Mouse (Mus musculus) stomach, embryonic 14.5 days (tissue): ENCODE results near the gene Add1. TPM values are rescaled to one million over a fixed set of nuclear protein-coding genes. Genes with fewer than 3 reads are reported as not detected.
"Not testable (repeated sequence)": the region's sequence is repeated elsewhere in the genome, so short reads cannot be mapped to it uniquely, and the experiment has no call there.

Experiments used
- ATAC-seq: fragments of 200-750 bp; cut with Nextera tagmentation; 2 replicates; pipeline ENCODE4 v1.8.0; 2017; ENCODE audit warnings: low read depth, moderate TSS enrichment; ENCODE audit not compliant: insufficient number of reproducible peaks, insufficient read depth, low FRiP score
- H3K27ac ChIP-seq: fragments of 300-500 bp; sonication (generic); 2 replicates; pipeline ENCODE4 v1.5.1; 2014; ENCODE audit warnings: mild to moderate bottlenecking, low read length, moderate library complexity, mixed read lengths
- H3K27me3 ChIP-seq: fragments of 300-500 bp; sonication (generic); 2 replicates; pipeline ENCODE4 v1.6.1; 2014; ENCODE audit warnings: low read length, control low read depth, mixed read lengths; ENCODE audit not compliant: control insufficient read depth, insufficient read depth
- H3K36me3 ChIP-seq: fragments of 300-500 bp; sonication (generic); 2 replicates; pipeline ENCODE4 v1.6.1; 2014; ENCODE audit warnings: mild to moderate bottlenecking, control low read depth, low read length, moderate library complexity, mixed read lengths; ENCODE audit not compliant: control insufficient read depth, insufficient read depth
- H3K4me1 ChIP-seq: fragments of 300-500 bp; sonication (generic); 2 replicates; pipeline ENCODE4 v1.6.1; 2014; ENCODE audit warnings: low read length, control low read depth, mixed read lengths; ENCODE audit not compliant: control insufficient read depth, insufficient read depth
- H3K4me2 ChIP-seq: fragments of 300-500 bp; sonication (generic); replicated peaks from 2 replicates; pipeline ENCODE4 v1.6.1; 2014; ENCODE audit warnings: low read depth, low read length, control low read depth
- H3K4me3 ChIP-seq: fragments of 300-500 bp; sonication (generic); 2 replicates; pipeline ENCODE4 v1.5.1; 2014; ENCODE audit warnings: low read depth, low read length, control low read depth
- H3K9ac ChIP-seq: fragments of 300-500 bp; sonication (generic); replicated peaks from 2 replicates; pipeline ENCODE4 v1.6.1; 2014; ENCODE audit warnings: low read depth, mild to moderate bottlenecking, control low read depth, low read length, moderate library complexity, mixed read lengths
- H3K9me3 ChIP-seq: fragments of 300-500 bp; sonication (generic); 2 replicates; pipeline ENCODE4 v1.6.1; 2016; ENCODE audit warnings: low read depth, low read length, control low read depth; ENCODE audit not compliant: control insufficient read depth
- WGBS: fragments of 180-500 bp; shearing (Covaris S2); extraction: QIAGEN DNeasy Blood & Tissue Kit; methylation state at CpG from one replicate; pipeline ENCODE4 v1.1.7; 2014; 5-methylcytosine and 5-hydroxymethylcytosine counted together
- polyA plus RNA-seq: library from polyadenylated mRNA; unstranded; fragments of >200 nt; fragmentation: Nextera tagmentation; extraction: Ambion mirVana; gene quantifications from 2 replicates; pipeline ENCODE4 v1.2.1, GENCODE M21; 2014

Add1 gene
- polyA plus RNA-seq, 1 experiment from 2014 or later = 193 TPM

DNA sequence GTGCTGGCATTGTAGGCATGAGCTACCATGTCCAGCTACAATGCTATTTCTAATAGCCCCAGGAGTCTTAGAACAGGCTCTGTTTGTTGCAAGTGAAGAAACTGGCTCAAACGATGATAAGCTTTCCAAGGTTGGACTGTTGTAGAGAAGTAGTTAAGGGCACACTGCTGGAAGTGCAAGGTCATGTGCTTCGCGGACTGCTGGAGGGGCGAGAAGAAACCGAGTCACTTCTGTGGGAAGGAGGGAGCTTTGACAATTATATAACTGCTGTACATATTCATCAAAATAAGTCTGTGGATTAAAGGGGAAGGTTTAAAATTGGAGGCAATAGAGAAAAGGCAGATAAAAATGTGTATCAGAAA, 8.8 kb downstream of the Add1 start:
- WGBS = 64% methylated on average over 5 of the region's 5 CpGs
- Histone ChIP-seq H3K27me3 (no peaks in the 10 kb centered on the region), H3K9ac (no peak overlapping the region), H3K4me1 (peaks cover 9% of the 10 kb centered on the region; the same call in 1 of the 2 replicates), H3K36me3 (no peaks in the 10 kb centered on the region; the same call in 1 of the 2 replicates), H3K27ac (peak overlapping the region; percentile 70; the same call in 1 of the 2 replicates), H3K4me3 (no peak overlapping the region), H3K4me2 (no peak overlapping the region; the same call in 1 of the 2 replicates), H3K9me3 (no peaks in the 10 kb centered on the region)
- no peak for ATAC-seq

DNA sequence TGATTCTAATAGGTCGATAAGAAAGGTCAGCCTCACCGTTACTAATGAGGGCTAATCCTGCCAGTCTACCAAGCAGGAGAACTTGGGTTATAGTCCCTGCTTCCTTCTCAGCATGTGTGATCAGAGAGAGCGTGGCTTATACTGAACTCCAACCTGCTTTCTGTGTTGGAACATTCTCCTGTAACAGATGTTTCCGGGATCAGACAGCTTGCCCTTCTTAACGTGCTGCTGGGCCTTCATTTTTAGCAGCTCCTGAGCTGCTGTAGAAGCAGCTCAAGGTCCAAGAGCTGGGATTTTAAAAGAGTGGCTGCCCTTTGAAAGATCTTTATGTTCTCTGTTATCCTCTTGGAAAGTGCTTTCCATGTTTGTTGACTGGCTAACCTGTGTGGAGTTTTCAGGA, 11.8 kb downstream of the Add1 start:
- ATAC-seq = no peak
- Histone ChIP-seq H3K4me1 (peaks cover 12% of the 10 kb centered on the region; the same call in 1 of the 2 replicates), H3K4me3 (no peak overlapping the region), H3K27me3 (no peaks in the 10 kb centered on the region), H3K9ac (no peak overlapping the region), H3K4me2 (no peak overlapping the region), H3K9me3 (no peaks in the 10 kb centered on the region), H3K27ac (no peak overlapping the region), H3K36me3 (no peaks in the 10 kb centered on the region)
- 69% methylated on average over 5 of the region's 5 CpGs for WGBS

DNA sequence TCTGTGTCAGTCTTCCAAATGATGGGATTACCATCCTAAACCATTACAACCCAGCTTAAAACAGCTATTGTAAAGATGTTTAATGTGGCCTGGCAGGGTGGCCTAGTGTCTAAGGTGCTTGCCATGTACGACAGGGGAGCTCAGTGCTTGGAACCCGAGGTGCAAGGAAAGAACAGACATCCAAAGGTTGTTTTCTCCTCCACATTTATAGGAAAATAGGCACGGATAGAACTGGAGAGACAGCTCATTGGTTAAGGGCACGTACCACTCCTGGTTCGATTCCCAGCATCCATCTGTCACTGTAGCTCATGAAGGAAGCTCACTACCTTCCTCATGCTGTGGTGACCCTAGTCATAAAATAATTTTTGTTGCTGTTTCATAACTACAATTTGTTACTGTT, 14.4 kb downstream of the Add1 start:
- H3K4me2 ChIP-seq = no peak overlapping the region
- no peaks in the 10 kb centered on the region for H3K9me3 ChIP-seq
- peaks cover 12% of the 10 kb centered on the region; the same call in 1 of the 2 replicates for H3K4me1 ChIP-seq
- H3K27me3 ChIP-seq = no peaks in the 10 kb centered on the region
- H3K4me3 ChIP-seq = no peak overlapping the region
- no peak for ATAC-seq
- no peak overlapping the region for H3K27ac ChIP-seq
- 91% methylated on average over 5 of the region's 5 CpGs for WGBS
- no peak overlapping the region for H3K9ac ChIP-seq
- H3K36me3 ChIP-seq = no peaks in the 10 kb centered on the region

DNA sequence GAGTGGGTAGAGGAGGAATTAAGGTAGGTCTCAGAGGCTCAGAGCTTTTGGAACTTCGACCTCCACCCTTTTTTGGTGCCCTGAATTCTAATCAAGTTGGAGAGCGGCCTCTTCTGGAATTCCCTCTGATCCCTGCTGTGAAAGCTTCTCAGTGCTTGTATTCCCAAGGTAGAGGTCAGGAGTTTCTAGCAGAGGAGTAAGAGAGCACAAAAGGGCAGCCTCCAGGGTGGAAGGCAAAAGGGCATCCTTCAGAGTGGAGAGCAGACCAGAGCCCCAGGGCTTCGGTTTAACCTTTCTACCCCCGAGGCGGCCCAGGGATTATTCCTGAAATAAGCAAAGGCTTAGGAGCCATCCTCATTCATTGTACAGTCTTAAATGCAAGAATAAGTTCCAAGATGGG, 16.6 kb downstream of the Add1 start:
- Histone ChIP-seq H3K27me3 (no peaks in the 10 kb centered on the region), H3K27ac (no peak overlapping the region), H3K9me3 (no peaks in the 10 kb centered on the region), H3K4me3 (no peak overlapping the region), H3K4me1 (peaks cover 12% of the 10 kb centered on the region; the same call in 1 of the 2 replicates), H3K4me2 (no peak overlapping the region), H3K36me3 (no peaks in the 10 kb centered on the region), H3K9ac (no peak overlapping the region)
- ATAC-seq = no peak
- WGBS = 28% methylated on average over 5 of the region's 5 CpGs

DNA sequence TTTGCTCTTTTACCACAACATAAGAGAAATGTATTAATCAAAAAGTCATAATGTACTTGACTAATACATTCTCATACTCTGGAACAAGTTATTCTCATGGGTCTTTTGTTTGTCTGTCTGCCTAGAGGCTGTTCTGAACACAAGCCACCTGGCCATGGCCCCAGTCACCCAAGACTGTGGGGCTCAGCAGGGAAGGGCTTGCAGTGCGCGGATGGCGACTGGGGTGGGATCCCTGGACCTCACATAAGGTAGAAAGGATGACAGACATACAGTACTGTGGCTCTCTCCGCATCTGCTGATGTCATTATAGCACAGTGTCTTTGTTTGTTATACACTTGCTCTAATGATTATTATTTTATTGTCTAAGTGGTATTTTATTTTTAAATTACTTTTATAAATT, 17.2 kb downstream of the Add1 start:
- no peaks in the 10 kb centered on the region for H3K9me3 ChIP-seq
- no peaks in the 10 kb centered on the region for H3K27me3 ChIP-seq
- 58% methylated on average over 4 of the region's 4 CpGs for whole genome bisulfite sequencing
- H3K4me2 ChIP-seq = no peak overlapping the region
- H3K9ac ChIP-seq = no peak overlapping the region
- no peak overlapping the region for H3K27ac ChIP-seq
- peaks cover 12% of the 10 kb centered on the region; the same call in 1 of the 2 replicates for H3K4me1 ChIP-seq
- no peaks in the 10 kb centered on the region for H3K36me3 ChIP-seq
- ATAC-seq = no peak
- H3K4me3 ChIP-seq = no peak overlapping the region

DNA sequence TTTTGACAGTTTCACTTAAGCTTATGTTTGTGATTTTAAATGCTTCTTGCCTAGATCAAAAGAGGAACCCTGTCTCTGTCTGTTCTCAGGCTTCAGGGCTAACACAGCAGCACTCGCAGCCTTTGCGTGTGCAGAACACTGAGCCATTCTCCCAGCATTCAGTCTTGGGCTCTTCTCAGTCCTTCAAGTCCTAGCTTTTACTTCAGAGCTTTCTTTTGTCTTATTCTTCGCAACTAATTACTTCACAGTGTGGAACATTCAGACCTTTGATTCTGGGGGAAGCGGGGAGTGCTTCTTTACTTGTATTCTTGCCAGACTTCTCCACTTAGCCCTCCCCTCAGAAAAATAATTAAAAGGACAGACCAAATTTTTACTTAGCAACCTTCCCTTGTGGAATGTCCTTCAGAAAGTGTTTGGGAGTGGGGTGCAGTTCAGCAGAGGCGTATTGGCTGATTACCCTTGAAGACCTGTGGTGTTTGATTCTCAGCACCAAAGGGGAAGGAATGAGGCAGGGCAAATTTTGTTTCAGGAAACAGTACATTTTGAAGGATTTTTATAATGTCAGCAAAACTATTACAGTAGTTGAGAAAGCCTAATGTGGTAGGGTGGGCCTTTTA, 18.0 kb downstream of the Add1 start:
- H3K9me3 ChIP-seq = no peaks in the 10 kb centered on the region
- H3K4me3 ChIP-seq = no peak overlapping the region
- H3K36me3 ChIP-seq = no peaks in the 10 kb centered on the region
- H3K27ac ChIP-seq = no peak overlapping the region
- H3K27me3 ChIP-seq = no peaks in the 10 kb centered on the region
- peaks cover 12% of the 10 kb centered on the region; the same call in 1 of the 2 replicates for H3K4me1 ChIP-seq
- no peak overlapping the region for H3K9ac ChIP-seq
- ATAC-seq = no peak
- 72% methylated on average over 5 of the region's 5 CpGs for WGBS
- H3K4me2 ChIP-seq = no peak overlapping the region

DNA sequence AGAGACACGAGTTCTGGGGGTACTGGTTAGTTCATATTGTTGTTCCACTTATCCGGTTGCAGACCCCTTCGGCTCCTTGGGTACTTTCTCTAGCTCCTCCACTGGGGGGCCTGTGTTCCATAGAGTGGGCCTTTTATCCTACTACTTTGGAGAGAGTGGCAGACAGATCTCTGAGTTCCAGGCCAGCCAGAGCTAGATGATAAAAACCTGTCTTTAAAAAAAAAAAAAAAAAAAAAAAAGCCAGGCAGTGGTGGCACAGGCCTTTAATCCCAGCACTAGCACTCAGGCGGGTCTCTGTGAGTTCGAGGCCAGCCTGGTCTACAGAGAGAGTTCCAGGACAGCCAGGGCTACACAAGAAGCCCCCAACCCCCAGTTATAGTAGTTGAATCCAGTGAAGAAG, 18.8 kb downstream of the Add1 start:
- H3K4me2 ChIP-seq, ATAC-seq, H3K9me3 ChIP-seq, H3K9ac ChIP-seq, H3K27ac ChIP-seq, H3K27me3 ChIP-seq, H3K4me3 ChIP-seq, H3K36me3 ChIP-seq, H3K4me1 ChIP-seq: not testable (repeated sequence)
- 91% methylated on average over 5 of the region's 5 CpGs for WGBS

DNA sequence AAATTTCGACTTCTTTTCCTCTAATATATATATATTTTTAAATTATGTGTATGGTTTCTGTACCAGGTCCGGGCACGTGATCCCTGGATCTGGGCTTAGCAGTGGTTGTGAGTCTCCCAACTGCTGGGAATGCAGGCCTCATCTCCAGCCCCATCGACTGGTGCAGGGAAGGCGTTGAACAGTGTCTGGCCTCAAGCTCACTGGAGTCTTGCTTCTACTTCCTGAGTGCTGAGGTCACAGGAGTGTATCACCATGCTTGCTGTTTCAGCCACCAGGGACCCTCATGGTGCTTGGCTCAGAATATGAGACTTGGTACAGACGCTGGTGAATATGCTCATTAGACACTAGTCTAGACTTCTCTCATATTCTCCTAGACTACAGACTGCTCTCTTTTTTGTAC, 19.2 kb downstream of the Add1 start:
- ATAC-seq = no peak
- Histone ChIP-seq H3K9me3 (no peaks in the 10 kb centered on the region), H3K27me3 (no peaks in the 10 kb centered on the region), H3K4me1 (0 out of 2 replicates have a peak, but pooled peaks cover 9% of the 10 kb centered on the region), H3K4me2 (no peak overlapping the region), H3K36me3 (no peaks in the 10 kb centered on the region), H3K9ac (no peak overlapping the region), H3K4me3 (no peak overlapping the region), H3K27ac (no peak overlapping the region)
- WGBS = 98% methylated on average over 6 of the region's 6 CpGs

DNA sequence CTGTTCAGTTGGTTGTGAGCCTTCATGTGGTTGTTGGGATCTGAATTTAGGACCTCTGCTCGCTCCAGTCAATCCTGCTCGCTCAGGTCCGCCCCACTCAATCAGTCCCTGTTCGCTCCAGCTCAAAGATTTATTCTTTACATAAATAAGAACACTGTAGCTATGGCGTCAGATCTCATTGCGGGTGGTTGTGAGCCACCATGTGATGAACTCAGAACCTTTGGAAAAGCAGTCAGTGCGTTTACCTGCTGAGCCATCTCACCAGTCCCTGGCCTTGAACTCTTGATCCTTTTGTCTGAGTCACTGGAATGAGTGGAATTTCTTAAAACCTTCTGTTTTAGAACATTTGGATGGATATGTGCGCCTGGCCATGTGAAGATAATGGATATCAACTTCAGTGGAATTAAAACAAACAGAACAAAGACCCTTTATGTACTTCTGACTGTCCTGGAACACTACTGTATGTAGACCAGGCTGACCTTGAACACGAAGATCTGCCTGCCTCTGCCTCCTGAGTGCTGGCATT, 19.8 kb downstream of the Add1 start:
- no peaks in the 10 kb centered on the region for H3K9me3 ChIP-seq
- 94% methylated on average over 9 of the region's 9 CpGs for WGBS
- no peaks in the 10 kb centered on the region for H3K27me3 ChIP-seq
- no peak overlapping the region for H3K4me2 ChIP-seq
- H3K9ac ChIP-seq = no peak overlapping the region
- no peak overlapping the region for H3K27ac ChIP-seq
- H3K4me1 ChIP-seq = 0 out of 2 replicates have a peak, but pooled peaks cover 9% of the 10 kb centered on the region
- no peak for ATAC-seq
- peaks cover 6% of the 10 kb centered on the region; the same call in 1 of the 2 replicates for H3K36me3 ChIP-seq
- no peak overlapping the region for H3K4me3 ChIP-seq
